Mouse (Mus musculus): ENCODE results near the gene Dnajc8.

Dnajc8 gene

DNA sequence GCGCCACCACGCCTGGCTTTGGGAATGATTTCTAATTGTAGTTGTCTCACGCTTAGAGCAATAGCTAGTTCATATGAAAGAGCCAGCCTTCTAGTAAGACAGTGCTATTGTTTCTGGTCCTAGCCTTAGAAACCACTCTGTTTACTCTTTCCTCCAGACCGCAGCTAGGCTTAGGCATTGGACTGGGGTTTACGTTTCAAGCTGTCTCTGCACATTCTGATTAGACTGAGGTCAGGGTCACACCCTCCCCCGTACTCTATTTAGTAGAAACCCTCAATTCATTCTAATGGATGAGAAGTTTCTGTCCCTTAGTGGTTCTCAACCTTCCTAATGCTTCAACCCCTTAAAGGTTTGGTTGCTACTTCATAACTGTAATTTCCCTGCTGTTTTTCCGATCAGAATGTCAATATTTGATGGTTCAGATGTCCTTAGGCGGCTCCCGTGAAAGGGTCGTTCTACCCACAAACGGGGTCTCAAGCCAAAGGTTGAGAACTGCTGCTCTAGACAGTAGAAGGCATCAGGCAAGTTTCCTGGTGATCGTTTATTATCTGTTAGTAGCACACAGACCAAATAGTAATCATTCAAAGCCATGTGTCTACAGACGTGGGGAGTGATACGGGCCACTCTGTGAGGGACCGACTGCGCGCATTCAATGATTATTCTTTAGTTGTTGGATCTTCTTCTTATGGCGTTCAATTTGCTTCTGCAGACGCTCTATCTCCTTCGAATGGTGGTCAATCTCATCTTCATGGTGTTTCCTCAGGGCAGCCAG is 5.1 kb upstream of the Dnajc8 start:
- ChIA-PET CTCF (interaction anchor here in 1 of 4 experiments (0.7 kb wide), 1 partner anchor 188 kb away, joined by 10 read pairs; no protein-coding TSS in a partner anchor), POLR2A (interaction anchor here in 3 of 4 experiments (0.6 to 9.8 kb wide), 15 partner anchors 11 to 256 kb away, joined by 3 to 180 read pairs (median 5); partner anchors contain the start of genes Sesn2 (in 2 of the 3), Med18 (in 1 of the 3), Rcc1 (in 1 of the 3) and Taf12 (in 1 of the 3))

DNA sequence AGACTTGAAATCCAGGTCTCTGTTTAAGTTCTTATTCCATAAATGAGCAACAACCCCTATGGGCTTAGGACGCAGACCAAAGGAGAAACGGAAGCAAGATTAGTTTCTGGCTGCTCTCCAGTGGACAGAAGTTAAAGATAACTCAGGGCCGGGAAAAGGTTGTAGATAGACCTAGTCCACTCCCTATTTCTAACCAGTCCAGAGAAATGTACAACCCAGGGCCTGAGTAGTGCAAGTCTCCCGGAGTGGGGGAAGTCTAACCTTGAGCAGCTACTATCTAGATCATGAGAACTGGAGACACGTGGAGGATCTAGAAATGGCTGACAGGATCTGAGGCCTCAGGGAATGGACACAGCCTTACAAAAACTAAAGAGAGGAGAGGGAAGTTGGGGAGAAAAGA is 2.9 kb upstream of the Dnajc8 start:
- CTCF ChIA-PET: interaction anchor here in 2 of 4 experiments (0.6 to 0.9 kb wide), 3 partner anchors 13 to 397 kb away, joined by 3 to 7 read pairs (median 3); no protein-coding TSS in a partner anchor
- POLR2A ChIA-PET: interaction anchor here (0.5 to 9.8 kb wide), 39 partner anchors 8 to 390 kb away, joined by 3 to 180 read pairs (median 5); partner anchors contain the start of genes Sesn2 (in 2 of the 4), Fam76a (in 1 of the 4), Med18 (in 1 of the 4) and Rcc1 (in 1 of the 4)

DNA sequence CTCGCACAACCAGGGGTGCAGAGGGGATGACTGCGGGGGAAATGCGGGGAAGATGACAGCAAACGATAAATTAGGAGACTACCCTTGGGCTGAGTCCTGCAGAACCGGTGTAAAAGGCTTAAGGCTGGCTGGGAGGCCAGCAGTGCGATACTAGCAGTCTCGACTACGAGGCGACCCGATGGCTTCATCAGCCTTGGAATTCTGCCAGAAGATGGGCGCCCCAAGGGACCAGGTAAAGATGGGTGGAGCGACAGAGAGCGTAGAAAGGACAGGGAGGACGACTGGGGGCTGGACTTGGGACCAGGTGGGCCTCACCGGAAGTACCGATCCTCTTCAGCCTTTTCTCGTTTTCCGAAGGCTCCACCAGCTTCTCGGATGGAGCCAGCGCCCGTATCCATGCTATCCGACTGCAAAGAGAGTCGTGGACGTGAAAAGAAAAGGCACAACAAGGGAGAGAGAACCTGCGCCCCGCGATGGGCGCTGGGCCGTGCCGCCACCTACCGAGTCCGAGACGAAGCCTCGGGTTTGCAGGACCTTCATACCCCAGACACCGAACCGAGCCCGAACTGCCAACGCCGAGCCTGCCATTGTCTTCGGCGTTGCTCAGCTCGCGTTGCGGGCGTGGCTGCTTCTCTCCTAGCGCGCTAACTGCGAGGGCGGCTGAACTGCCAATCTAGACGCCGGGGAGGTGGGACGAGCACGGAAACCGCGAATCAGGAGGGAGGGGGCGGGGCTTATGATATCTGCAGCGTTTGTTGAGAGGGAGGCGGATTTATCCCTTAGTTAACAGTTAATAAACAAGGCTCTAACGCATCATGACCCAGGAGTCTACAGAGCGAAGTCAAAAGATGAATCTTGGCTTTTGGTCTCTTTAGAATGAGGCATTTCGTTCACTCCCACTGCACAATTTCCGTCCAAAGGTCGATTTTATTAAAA is 2.1 kb upstream of the Dnajc8 start, which contains the start of gene Atpif1:
Atpif1 (minus strand) TSS at position 679 of the 936 bp plus-strand sequence.
- POLR2A ChIA-PET: interaction anchor here (0.5 to 9.8 kb wide), 57 partner anchors 8 to 1423 kb away, joined by 3 to 180 read pairs (median 4); partner anchors contain the start of genes Rcc1 (in 2 of the 4), Sesn2 (in 2 of the 4), Fam76a (in 1 of the 4) and Med18 (in 1 of the 4)
- CTCF ChIA-PET: interaction anchor here in 3 of 4 experiments (0.6 to 1.0 kb wide), 9 partner anchors 11 to 1583 kb away, joined by 3 to 8 read pairs (median 4); no protein-coding TSS in a partner anchor

- POLR2A ChIA-PET: interaction anchor here in 1 of 4 experiments (2.6 kb wide), 1 partner anchor 12 kb away, joined by 12 read pairs; no protein-coding TSS in a partner anchor
- CTCF ChIA-PET: interaction anchor here in 1 of 4 experiments (0.6 kb wide), 1 partner anchor 239 kb away, joined by 3 read pairs; no protein-coding TSS in a partner anchor
These were observed 4.1 kb downstream of the Dnajc8 start for GRCm38 (mm10) chr4:132539481-132539880.

DNA sequence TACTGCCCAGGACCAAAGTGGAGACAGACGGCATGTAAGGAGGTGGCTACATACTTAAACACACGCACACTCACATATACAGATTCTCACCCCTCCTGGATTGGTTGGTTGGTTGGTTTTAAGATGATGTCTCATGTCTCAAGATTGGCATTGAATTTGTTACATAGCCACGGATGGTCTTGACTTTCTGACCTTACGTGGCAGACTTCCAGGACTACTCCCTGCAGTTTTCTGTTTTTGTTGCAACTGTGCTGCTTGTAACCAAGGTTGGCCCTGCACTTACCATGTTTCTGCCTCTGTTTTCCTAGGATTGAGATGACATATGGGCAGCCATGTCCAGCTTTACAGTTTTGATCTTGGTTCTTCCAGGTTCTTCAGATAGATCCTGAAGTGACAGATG is 6.1 kb downstream of the Dnajc8 start:
- ChIA-PET CTCF (interaction anchor here in 1 of 4 experiments (0.6 to 0.9 kb wide), 2 partner anchors 13 to 78 kb away, joined by 3 to 4 read pairs; no protein-coding TSS in a partner anchor), POLR2A (interaction anchor here in 3 of 4 experiments (0.6 to 2.3 kb wide), 12 partner anchors 10 to 1361 kb away, joined by 3 to 9 read pairs (median 3); no protein-coding TSS in a partner anchor)

- ChIA-PET POLR2A (interaction anchor here in 3 of 4 experiments (0.6 to 5.2 kb wide), 12 partner anchors 8 to 79 kb away, joined by 3 to 26 read pairs (median 5); partner anchors contain the start of genes Atpif1 (in 2 of the 3), Med18 (in 1 of the 3) and Sesn2 (in 1 of the 3)), CTCF (interaction anchor here in 2 of 4 experiments (0.6 to 2.0 kb wide), 5 partner anchors 13 to 759 kb away, joined by 3 to 7 read pairs (median 4); no protein-coding TSS in a partner anchor)
These were observed 7.4 kb downstream of the Dnajc8 start for GRCm38 (mm10) chr4:132542724-132543123.

DNA sequence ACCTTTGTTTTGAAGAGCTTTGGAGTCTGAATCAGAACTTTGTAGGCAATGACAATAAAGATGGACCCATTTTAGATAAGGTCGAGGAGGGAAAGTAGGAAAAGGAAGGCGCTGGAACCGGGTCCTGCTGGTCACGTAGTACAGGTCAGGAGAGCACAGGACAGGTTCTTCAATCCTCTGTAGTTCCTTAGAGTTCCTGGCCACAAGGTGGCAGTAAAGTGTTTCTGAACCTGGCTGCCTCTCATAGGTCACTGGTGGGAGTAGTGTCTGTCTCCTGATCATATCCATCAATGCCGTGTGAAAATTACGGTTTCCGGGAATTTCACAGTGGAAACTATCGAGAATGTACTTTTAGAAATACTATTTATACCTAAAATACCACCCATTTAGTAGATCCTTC is 10.5 kb downstream of the Dnajc8 start:
- ChIA-PET CTCF (interaction anchor here (0.6 to 2.2 kb wide), 9 partner anchors 9 to 572 kb away, joined by 3 to 9 read pairs (median 5); partner anchors contain the start of gene Atpif1 (in 1 of the 4)), POLR2A (interaction anchor here in 3 of 4 experiments (0.5 to 5.2 kb wide), 20 partner anchors 8 to 1193 kb away, joined by 3 to 26 read pairs (median 4); partner anchors contain the start of genes Dnajc8 (in 2 of the 3), Atpif1 (in 1 of the 3) and Sesn2 (in 1 of the 3))

GRCm38 (mm10) chr4:132554221-132554620 is 18.9 kb downstream of the Dnajc8 start:
- CTCF ChIA-PET: interaction anchor here in 3 of 4 experiments (0.5 to 2.6 kb wide), 14 partner anchors 8 to 376 kb away, joined by 3 to 10 read pairs (median 3); no protein-coding TSS in a partner anchor

DNA sequence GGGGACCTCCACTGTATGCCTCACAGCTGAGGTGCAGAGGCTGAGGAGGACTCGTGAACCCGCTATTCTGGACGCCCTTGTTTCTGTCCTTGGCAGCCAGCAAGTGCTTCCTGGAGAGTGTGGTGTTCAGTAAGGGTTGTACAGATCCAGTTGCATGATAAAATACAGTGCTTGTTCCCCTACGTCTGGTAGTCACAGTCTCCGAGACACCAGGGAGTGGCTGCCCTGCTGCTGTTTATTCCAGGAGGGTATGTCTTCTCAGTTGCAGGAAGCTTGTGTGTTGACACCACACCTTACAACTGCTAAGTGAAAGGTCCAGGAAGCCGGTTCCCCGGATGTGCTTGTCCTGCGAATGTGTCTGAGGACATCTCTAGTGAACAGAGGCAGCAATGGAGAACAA is 19.3 kb downstream of the Dnajc8 start:
- ChIA-PET POLR2A (interaction anchor here in 3 of 4 experiments (0.5 to 4.9 kb wide), 34 partner anchors 8 to 1255 kb away, joined by 3 to 24 read pairs (median 4); partner anchors contain the start of genes Atpif1 (in 2 of the 3), Dnajc8 (in 1 of the 3), Ppp1r8 (in 1 of the 3) and Ptafr (in 1 of the 3)), CTCF (interaction anchor here in 3 of 4 experiments (0.5 to 2.6 kb wide), 14 partner anchors 9 to 376 kb away, joined by 3 to 10 read pairs (median 3); no protein-coding TSS in a partner anchor)

More at GRCm38 (mm10) chr4:132554221-132554620, 18.9 kb downstream of the Dnajc8 start:
- POLR2A ChIA-PET: interaction anchor here (0.6 to 4.9 kb wide), 31 partner anchors 9 to 1255 kb away, joined by 3 to 24 read pairs (median 4); partner anchors contain the start of genes Atpif1 (in 2 of the 4), Dnajc8 (in 1 of the 4), Ptafr (in 1 of the 4) and Sesn2 (in 1 of the 4)

DNA sequence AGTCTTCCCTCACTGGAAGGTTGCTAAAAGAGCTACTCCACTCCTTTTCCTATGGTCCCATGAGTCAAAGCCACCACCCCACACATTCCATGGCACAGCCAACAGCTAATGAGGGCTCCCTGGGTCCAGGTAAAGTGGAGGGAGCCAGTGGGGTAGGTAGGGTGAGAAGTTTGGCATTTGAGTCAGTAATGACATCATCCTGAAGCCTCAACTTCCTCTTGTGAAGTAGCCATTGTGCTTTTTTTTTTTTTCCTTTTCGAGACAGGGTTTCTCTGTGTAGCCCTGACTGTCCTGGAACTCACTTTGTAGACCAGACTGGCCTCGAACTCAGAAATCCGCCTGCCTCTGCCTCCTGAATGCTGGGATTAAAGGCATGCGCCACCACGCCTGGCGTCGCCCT is 20.2 kb downstream of the Dnajc8 start:
- POLR2A ChIA-PET: interaction anchor here (0.7 to 4.9 kb wide), 26 partner anchors 9 to 483 kb away, joined by 3 to 24 read pairs (median 4); partner anchors contain the start of genes Dnajc8 (in 2 of the 4), Atpif1 (in 1 of the 4), Ppp1r8 (in 1 of the 4) and Sesn2 (in 1 of the 4)
- CTCF ChIA-PET: interaction anchor here in 3 of 4 experiments (0.5 to 2.6 kb wide), 9 partner anchors 10 to 375 kb away, joined by 3 to 12 read pairs (median 4); no protein-coding TSS in a partner anchor

DNA sequence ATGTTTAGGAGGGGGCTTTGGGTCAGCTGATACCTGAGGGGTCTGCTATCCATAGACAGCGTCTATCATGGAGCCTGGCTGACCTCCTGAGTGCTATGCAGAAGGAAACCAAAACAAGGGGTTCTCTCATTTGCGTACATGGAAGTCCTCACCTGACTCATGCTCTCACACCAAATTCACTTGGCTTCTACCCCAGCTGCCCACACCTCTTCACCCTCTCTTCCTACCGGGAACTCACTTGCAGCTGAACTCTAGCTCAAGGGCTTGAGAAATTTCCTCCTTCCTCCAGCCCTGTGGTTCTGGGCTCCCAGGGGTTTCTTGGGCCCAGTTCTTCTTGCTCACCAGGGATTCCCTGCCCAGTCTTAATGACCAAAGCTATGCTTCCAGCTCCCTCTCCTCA is 27.9 kb downstream of the Dnajc8 start:
- ChIA-PET POLR2A (interaction anchor here in 3 of 4 experiments (0.6 to 3.0 kb wide), 9 partner anchors 9 to 204 kb away, joined by 3 to 8 read pairs (median 3); no protein-coding TSS in a partner anchor), CTCF (interaction anchor here in 2 of 4 experiments (0.6 to 1.4 kb wide), 4 partner anchors 73 to 655 kb away, joined by 3 read pairs; no protein-coding TSS in a partner anchor)

DNA sequence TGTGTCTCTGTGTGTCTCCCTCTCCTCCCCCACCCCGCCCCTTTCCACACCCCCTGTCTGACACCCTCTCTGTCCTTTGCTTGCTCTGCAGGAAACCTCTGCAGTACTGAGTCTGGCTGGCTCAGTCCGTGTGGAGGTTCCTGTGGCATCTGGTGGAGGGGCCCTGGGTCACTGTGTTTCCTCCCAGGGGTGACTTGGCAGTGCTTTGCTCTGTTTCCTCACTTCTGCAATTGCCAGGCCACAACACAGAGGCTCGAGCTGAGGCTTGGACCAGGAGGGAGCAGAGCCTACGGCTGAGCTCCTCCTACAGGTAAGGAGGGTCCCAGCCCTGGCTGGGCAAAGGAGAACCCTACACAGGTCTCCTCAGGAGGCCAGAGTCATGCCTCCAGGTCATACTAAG is 28.6 kb downstream of the Dnajc8 start, which contains the start of gene Ptafr:
Ptafr (plus strand) TSS at position 103 of the 400 bp plus-strand sequence.
- CTCF ChIA-PET: interaction anchor here in 2 of 4 experiments (0.5 to 1.4 kb wide), 7 partner anchors 35 to 493 kb away, joined by 3 to 6 read pairs (median 4); no protein-coding TSS in a partner anchor
- POLR2A ChIA-PET: interaction anchor here in 3 of 4 experiments (0.6 to 3.0 kb wide), 19 partner anchors 9 to 816 kb away, joined by 3 to 11 read pairs (median 3); partner anchors contain the start of genes Fam76a (in 1 of the 3) and Rpa2 (in 1 of the 3)

DNA sequence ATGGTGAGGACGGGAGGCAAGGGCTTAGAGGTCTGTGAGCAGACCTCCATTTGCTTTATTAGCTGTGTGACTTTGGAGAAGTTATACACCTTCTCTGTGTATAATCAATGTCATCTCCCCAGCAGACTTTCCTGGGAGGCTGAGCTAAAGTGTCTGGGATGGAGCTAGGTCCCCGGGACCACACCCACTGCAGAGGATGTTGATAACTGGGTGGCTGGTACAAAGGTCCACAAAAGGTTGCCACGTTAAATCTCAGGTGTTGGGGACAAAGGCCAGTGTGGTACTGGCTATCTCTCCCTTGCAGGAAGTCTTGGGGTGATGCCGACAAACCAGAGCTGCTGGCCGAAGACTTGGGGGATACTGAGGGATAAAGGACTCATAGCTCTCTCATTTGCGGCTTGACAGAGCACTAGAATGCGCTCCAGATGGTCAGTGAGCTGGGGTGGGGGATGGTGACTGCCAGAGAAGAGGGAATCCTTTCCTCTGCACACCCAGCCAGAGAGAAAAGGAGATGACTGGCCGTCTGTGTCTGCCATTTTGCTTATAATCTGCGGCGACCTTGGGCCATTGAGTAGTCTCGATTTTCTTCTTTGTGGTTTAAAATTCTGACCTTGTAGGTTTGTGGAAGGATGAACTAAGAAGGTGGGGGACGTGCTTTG is 29.9 kb downstream of the Dnajc8 start:
- POLR2A ChIA-PET: interaction anchor here in 3 of 4 experiments (0.6 to 3.0 kb wide), 14 partner anchors 9 to 203 kb away, joined by 3 to 8 read pairs (median 4); partner anchors contain the start of gene Rpa2 (in 2 of the 3)
- CTCF ChIA-PET: interaction anchor here in 2 of 4 experiments (1.0 to 1.6 kb wide), 3 partner anchors 11 to 259 kb away, joined by 3 to 6 read pairs (median 4); no protein-coding TSS in a partner anchor

- ChIA-PET POLR2A (interaction anchor here in 3 of 4 experiments (0.5 to 1.8 kb wide), 10 partner anchors 12 to 276 kb away, joined by 3 to 6 read pairs (median 4); partner anchors contain the start of genes Eya3 (in 1 of the 3) and Ppp1r8 (in 1 of the 3)), CTCF (interaction anchor here in 2 of 4 experiments (0.9 to 1.6 kb wide), 6 partner anchors 10 to 256 kb away, joined by 3 to 6 read pairs (median 3); no protein-coding TSS in a partner anchor)
These were observed 32.0 kb downstream of the Dnajc8 start for GRCm38 (mm10) chr4:132567361-132567779.

DNA sequence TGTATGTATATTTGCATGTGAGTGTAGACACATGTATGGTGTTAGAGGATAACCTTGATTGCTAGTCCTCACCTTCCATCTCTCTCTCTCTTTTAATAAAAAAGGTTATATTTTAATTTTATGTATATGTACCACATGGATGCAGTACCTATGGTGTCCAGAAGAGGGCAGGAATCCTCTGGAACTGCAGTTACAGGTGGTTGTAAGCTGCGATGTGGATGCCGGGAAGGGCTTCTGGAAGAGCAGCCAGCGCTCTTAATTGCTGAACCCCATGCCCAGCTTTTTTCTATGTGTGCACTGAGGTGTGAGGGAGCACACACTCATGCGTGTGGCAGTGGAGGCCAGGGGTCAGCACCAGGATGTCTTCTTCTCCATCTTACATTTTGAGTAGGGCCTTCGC is 33.8 kb downstream of the Dnajc8 start:
- ChIA-PET POLR2A (interaction anchor here in 3 of 4 experiments (0.6 to 2.0 kb wide), 13 partner anchors 14 to 482 kb away, joined by 3 to 8 read pairs (median 4); partner anchors contain the start of gene Rpa2 (in 1 of the 3)), CTCF (interaction anchor here (0.6 to 1.6 kb wide), 37 partner anchors 8 to 729 kb away, joined by 3 to 10 read pairs (median 4); partner anchors contain the start of genes Fam76a (in 1 of the 4) and Med18 (in 1 of the 4))
